7 mouse cellular contexts compared by ENCODE assay signal in the genomic region with DNA sequence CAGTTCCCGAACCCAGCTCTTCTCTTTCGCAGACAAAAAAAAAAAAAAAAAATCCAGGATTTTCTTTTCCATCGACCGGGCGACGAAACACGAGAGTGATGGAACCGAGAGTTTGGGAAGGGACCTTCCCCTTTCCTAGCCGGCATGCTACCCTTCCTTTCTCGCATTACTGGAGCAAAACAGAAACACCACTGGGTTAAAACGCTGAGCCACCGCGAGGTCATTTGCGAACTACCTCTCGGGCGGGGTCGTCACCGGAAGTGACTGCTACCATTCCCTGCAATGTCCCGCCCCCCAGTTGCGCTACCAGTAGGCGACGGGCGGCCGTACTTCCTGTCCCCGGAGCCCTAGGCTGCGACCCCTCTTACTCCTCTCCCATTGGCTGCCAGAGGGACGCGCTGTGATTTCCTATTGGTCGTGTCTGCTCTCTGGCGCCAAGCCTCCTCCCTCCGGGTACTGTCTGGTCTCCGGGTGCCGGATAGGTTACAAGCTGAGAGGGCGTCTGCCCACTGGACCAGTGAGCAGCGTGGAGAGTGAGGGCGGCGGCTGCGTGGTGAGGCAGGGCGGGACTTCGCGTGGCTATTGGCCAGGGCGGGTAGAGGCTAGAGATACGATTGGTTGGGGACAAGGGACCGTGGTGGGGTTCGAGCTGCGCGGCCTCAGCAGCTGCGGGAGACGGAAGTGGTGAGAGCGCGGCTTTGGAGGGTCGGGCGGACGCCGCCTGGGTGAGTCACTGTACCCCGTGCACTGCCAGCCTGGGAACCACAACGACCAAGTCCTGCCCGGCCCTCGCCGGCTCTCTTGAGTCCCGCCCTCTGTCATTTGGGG. TPM values are rescaled to one million over a fixed set of nuclear protein-coding genes. Genes with fewer than 3 reads are reported as not detected.
A peak's percentile ranks its signal among the peaks of the same experiment; 100 is the strongest.
DNase-seq lines count a peak whose midpoint lies in the region; ATAC-seq and TF ChIP-seq lines count a peak whose summit lies in the region.

A gene (plus strand): TSS at position 637 of the 828 bp plus-strand sequence.

- peaks cover 48% of the 10 kb centered on the region for H3K4me1 ChIP-seq in intestine, embryonic 16.5 days (ENCODE audit: control insufficient read depth, insufficient read depth, low read length)
- peaks cover 56% of the 10 kb centered on the region for H3K4me1 ChIP-seq in midbrain, embryonic 12.5 days
- peaks cover 2% of the 10 kb centered on the region; the same call in 1 of the 2 replicates for H3K4me1 ChIP-seq in small intestine, adult 2 months (ENCODE audit: control insufficient read depth, insufficient read depth, insufficient read length, low read length)

- no peaks in the 10 kb centered on the region for H3K36me3 ChIP-seq in intestine, embryonic 16.5 days (ENCODE audit: control insufficient read depth, insufficient read depth, low read length)
- H3K36me3 ChIP-seq in midbrain, embryonic 12.5 days, result 0 out of 2 replicates have a peak, but pooled peaks cover 5% of the 10 kb centered on the region
- peaks cover 2% of the 10 kb centered on the region for H3K36me3 ChIP-seq in small intestine, adult 2 months (ENCODE audit: control insufficient read depth, insufficient read depth, low read length)

- H3K27me3 ChIP-seq in intestine, embryonic 16.5 days (replicated peaks; ENCODE audit: control insufficient read depth, insufficient read depth, low read length), result no peaks in the 10 kb centered on the region
- H3K27me3 ChIP-seq in midbrain, embryonic 12.5 days, result no peaks in the 10 kb centered on the region
- H3K27me3 ChIP-seq in small intestine, adult 2 months (ENCODE audit: control insufficient read depth, insufficient read depth, low read length), result no peaks in the 10 kb centered on the region

- H3K4me3 ChIP-seq in intestine, embryonic 16.5 days (ENCODE audit: low read length), result peak within 1 kb of the TSS; percentile 81
- H3K4me3 ChIP-seq in midbrain, embryonic 12.5 days, result peak within 1 kb of the TSS; percentile 85
- peak within 1 kb of the TSS; percentile 70 for H3K4me3 ChIP-seq in small intestine, adult 2 months (ENCODE audit: low read depth, low read length)

- peak within 1 kb of the TSS; percentile 99 for H3K4me2 ChIP-seq in intestine, embryonic 16.5 days (ENCODE audit: low read depth, low read length)
- peak within 1 kb of the TSS; percentile 88 for H3K4me2 ChIP-seq in midbrain, embryonic 12.5 days (replicated peaks)

- peak; percentile 97 for ATAC-seq in intestine, embryonic 16.5 days
- peak; percentile 98 for ATAC-seq in midbrain, embryonic 12.5 days (ENCODE audit: low FRiP score, low read depth)

- H3K27ac ChIP-seq in intestine, embryonic 16.5 days (ENCODE audit: low read length), result peak within 1 kb of the TSS; percentile 99
- peak within 1 kb of the TSS; percentile 88 for H3K27ac ChIP-seq in midbrain, embryonic 12.5 days (replicated peaks)
- peak within 1 kb of the TSS; percentile 92 for H3K27ac ChIP-seq in small intestine, adult 2 months (ENCODE audit: insufficient read depth, low read depth, low read length)

- peak; percentile 100 for DNase-seq in adrenal gland, adult 8-10 months
- DNase-seq in embryo, embryonic 9.5 days (ENCODE audit: extremely low spot score), result peak; percentile 99
- peak; percentile 95 to 99 for DNase-seq in gastrocnemius, postnatal 4 days (ENCODE audit: low spot score in 2 of 2)
- peak; percentile 100 for DNase-seq in left cerebral cortex, postnatal 4 days

- peak within 1 kb of the TSS; percentile 90 for H3K9ac ChIP-seq in intestine, embryonic 16.5 days (ENCODE audit: low read depth, low read length)
- peak within 1 kb of the TSS; percentile 95 for H3K9ac ChIP-seq in midbrain, embryonic 12.5 days (replicated peaks)

- TF ChIP-seq POLR2A in small intestine, adult 2 months (IDR thresholded peaks at IDR 0.05; ENCODE audit: low read depth, low read length), result peak; percentile 96

- H3K9me3 ChIP-seq in intestine, embryonic 16.5 days (ENCODE audit: control insufficient read depth, low read length), result no peaks in the 10 kb centered on the region
- H3K9me3 ChIP-seq in midbrain, embryonic 12.5 days, result no peaks in the 10 kb centered on the region

- no peak for TF ChIP-seq CTCF in small intestine, adult 2 months (IDR thresholded peaks at IDR 0.05; ENCODE audit: extremely low read depth, insufficient read length, insufficient replicate concordance, low read depth, low read length)

- intact Hi-C loops in left cerebral cortex, postnatal 4 days (cut with DNase I), result no loop called here

- under 1% methylated on average over 61 of the region's 61 CpGs for WGBS in intestine, embryonic 16.5 days
- WGBS in midbrain, embryonic 12.5 days, result under 1% methylated on average over 61 of the region's 61 CpGs
- WGBS in small intestine, adult 2 months, result 1% methylated on average over 61 of the region's 61 CpGs

RNA-seq across cellular contexts. Expression of the gene that starts here (rescaled TPM):
- total RNA-seq in adrenal gland, adult 8-10 months (2022), result 10 to 100 TPM; 33.5 to 38.1 (median 34.7) TPM
- total RNA-seq in gastrocnemius, postnatal 4 days (2021), result 10 to 100 TPM; 21.5 to 22.4 TPM
- 26.1 and 31.3 TPM in 2 replicates for polyA plus RNA-seq in intestine, embryonic 16.5 days (2015; fragmentation: Nextera tagmentation; extraction: Ambion mirVana)
- total RNA-seq in left cerebral cortex, postnatal 4 days (2021), result 100 to 1,000 TPM in 1 of 2 experiments, 10 to 100 TPM in 1; 95.6 to 101 TPM
- 76.9 and 87.9 TPM in 2 replicates for polyA plus RNA-seq in midbrain, embryonic 12.5 days (2016; fragmentation: Nextera tagmentation; extraction: Ambion mirVana)
- polyA plus RNA-seq in small intestine, adult 2 months (2012; rRNA removed), result 28.3 and 60.0 TPM in 2 replicates

Comparison
In these comparisons a context has a peak if more than half of its experiments do, and no peak if none do; other contexts are left out.
1. Peak in every context shown above with its lines: DNase-seq, ATAC-seq, H3K4me3 ChIP-seq and H3K27ac ChIP-seq.